Mouse (Mus musculus) hindbrain, embryonic 15.5 days (tissue): ENCODE data around the gene Nemp1. TPM values are rescaled to one million over a fixed set of nuclear protein-coding genes. Genes with fewer than 3 reads are reported as not detected.

ENCODE experiments used
- ATAC-seq: fragments of 200-750 bp; cut with Nextera tagmentation; 2 replicates; pipeline ENCODE4 v1.8.0; 2017; ENCODE audit warnings: low read depth, moderate number of reproducible peaks, moderate TSS enrichment; ENCODE audit not compliant: low FRiP score
- H3K27ac ChIP-seq: fragments of 300-500 bp; sonication (generic); replicated peaks from 2 replicates; pipeline ENCODE4 v1.5.1; 2015; ENCODE audit warnings: mild to moderate bottlenecking, inconsistent platforms
- H3K27me3 ChIP-seq: fragments of 300-500 bp; sonication (generic); 2 replicates; pipeline ENCODE4 v1.6.1; 2015; ENCODE audit warnings: control low read depth, inconsistent platforms
- H3K36me3 ChIP-seq: fragments of 300-500 bp; sonication (generic); 2 replicates; pipeline ENCODE4 v1.6.1; 2015; ENCODE audit warnings: control low read depth, inconsistent platforms
- H3K4me1 ChIP-seq: fragments of 300-500 bp; sonication (generic); replicated peaks from 2 replicates; pipeline ENCODE4 v1.6.1; 2015; ENCODE audit warnings: control low read depth, inconsistent platforms
- H3K4me2 ChIP-seq: fragments of 300-500 bp; sonication (generic); 2 replicates; pipeline ENCODE4 v1.6.1; 2015; ENCODE audit warnings: moderate library complexity, mild to moderate bottlenecking, inconsistent platforms
- H3K4me3 ChIP-seq: fragments of 300-500 bp; sonication (generic); 2 replicates; pipeline ENCODE4 v1.5.1; 2015; ENCODE audit warnings: mild to moderate bottlenecking, inconsistent platforms
- H3K9ac ChIP-seq: fragments of 300-500 bp; sonication (generic); 2 replicates; pipeline ENCODE4 v1.6.1; 2015; ENCODE audit warnings: inconsistent platforms
- H3K9me3 ChIP-seq: fragments of 300-500 bp; sonication (generic); 2 replicates; pipeline ENCODE4 v1.6.1; 2016; ENCODE audit warnings: control low read depth, inconsistent platforms
- WGBS: fragments of 180-500 bp; shearing (Covaris S2); methylation state at CpG from one replicate; pipeline ENCODE4 v1.1.7; 2015; 5-methylcytosine and 5-hydroxymethylcytosine counted together
- polyA plus RNA-seq: library from polyadenylated mRNA; unstranded; fragments of >200 nt; fragmentation: Nextera tagmentation; extraction: Ambion mirVana; gene quantifications from 2 replicates; pipeline ENCODE4 v1.2.1, GENCODE M21; 2015

Gene Nemp1
- polyA plus RNA-seq, 1 experiment from 2014 or later = 3.1 TPM

GRCm38 (mm10) chr10:127679881-127680280 lies 13.2 kb downstream of the Nemp1 start:
- H3K36me3 ChIP-seq = no peaks in the 10 kb centered on the region
- H3K4me2 ChIP-seq = no peak overlapping the region
- H3K27me3 ChIP-seq = no peaks in the 10 kb centered on the region
- H3K27ac ChIP-seq = no peak overlapping the region
- no peak overlapping the region for H3K4me3 ChIP-seq
- H3K4me1 ChIP-seq = peaks cover 11% of the 10 kb centered on the region
- H3K9ac ChIP-seq = no peak overlapping the region
- 96% methylated on average over 3 of the region's 3 CpGs for WGBS
- no peaks in the 10 kb centered on the region for H3K9me3 ChIP-seq
- no peak for ATAC-seq

GRCm38 (mm10) chr10:127682886-127683285 lies 16.2 kb downstream of the Nemp1 start:
- Histone ChIP-seq H3K27ac (no peak overlapping the region), H3K36me3 (no peaks in the 10 kb centered on the region), H3K4me3 (no peak overlapping the region), H3K9me3 (no peaks in the 10 kb centered on the region), H3K27me3 (no peaks in the 10 kb centered on the region), H3K4me2 (no peak overlapping the region), H3K4me1 (peaks cover 5% of the 10 kb centered on the region), H3K9ac (no peak overlapping the region)
- no peak for ATAC-seq
- WGBS = 89% methylated on average over 6 of the region's 6 CpGs

- Histone ChIP-seq H3K9me3 (no peaks in the 10 kb centered on the region), H3K4me1 (no peaks in the 10 kb centered on the region), H3K4me2 (no peak overlapping the region), H3K27ac (no peak overlapping the region), H3K9ac (no peak overlapping the region), H3K36me3 (0 out of 2 replicates have a peak, but pooled peaks cover 4% of the 10 kb centered on the region), H3K4me3 (no peak overlapping the region), H3K27me3 (no peaks in the 10 kb centered on the region)
- 23% methylated on average over 1 of the region's 1 CpGs for WGBS
- ATAC-seq = no peak
Observed at GRCm38 (mm10) chr10:127691053-127691452, 24.4 kb downstream of the Nemp1 start.

- Histone ChIP-seq H3K36me3 (0 out of 2 replicates have a peak, but pooled peaks cover 4% of the 10 kb centered on the region), H3K27ac (no peak overlapping the region), H3K9me3 (no peaks in the 10 kb centered on the region), H3K4me2 (no peak overlapping the region), H3K4me3 (no peak overlapping the region), H3K9ac (no peak overlapping the region), H3K4me1 (no peaks in the 10 kb centered on the region), H3K27me3 (no peaks in the 10 kb centered on the region)
- no peak for ATAC-seq
- 64% methylated on average over 2 of the region's 2 CpGs for WGBS
Observed at GRCm38 (mm10) chr10:127694636-127695035, 27.9 kb downstream of the Nemp1 start.

GRCm38 (mm10) chr10:127695775-127696174 lies 29.1 kb downstream of the Nemp1 start:
- H3K36me3 ChIP-seq = 0 out of 2 replicates have a peak, but pooled peaks cover 4% of the 10 kb centered on the region
- H3K4me3 ChIP-seq = no peak overlapping the region
- H3K27me3 ChIP-seq = no peaks in the 10 kb centered on the region
- WGBS = 96% methylated on average over 7 of the region's 7 CpGs
- H3K9ac ChIP-seq = no peak overlapping the region
- H3K4me1 ChIP-seq = no peaks in the 10 kb centered on the region
- no peaks in the 10 kb centered on the region for H3K9me3 ChIP-seq
- H3K27ac ChIP-seq = no peak overlapping the region
- no peak for ATAC-seq
- no peak overlapping the region for H3K4me2 ChIP-seq

- ATAC-seq = no peak
- H3K4me2 ChIP-seq = no peak overlapping the region
- 93% methylated on average over 7 of the region's 7 CpGs for WGBS
- 0 out of 2 replicates have a peak, but pooled peaks cover 4% of the 10 kb centered on the region for H3K36me3 ChIP-seq
- H3K27ac ChIP-seq = no peak overlapping the region
- H3K27me3 ChIP-seq = no peaks in the 10 kb centered on the region
- no peaks in the 10 kb centered on the region for H3K9me3 ChIP-seq
- H3K9ac ChIP-seq = no peak overlapping the region
- H3K4me1 ChIP-seq = no peaks in the 10 kb centered on the region
- H3K4me3 ChIP-seq = no peak overlapping the region
Observed at GRCm38 (mm10) chr10:127698966-127699365, 32.3 kb downstream of the Nemp1 start.

- H3K4me1 ChIP-seq = no peaks in the 10 kb centered on the region
- H3K36me3 ChIP-seq = no peaks in the 10 kb centered on the region
- no peak overlapping the region for H3K9ac ChIP-seq
- no peaks in the 10 kb centered on the region for H3K27me3 ChIP-seq
- H3K27ac ChIP-seq = no peak overlapping the region
- no peak overlapping the region for H3K4me2 ChIP-seq
- H3K9me3 ChIP-seq = no peaks in the 10 kb centered on the region
- no peak overlapping the region for H3K4me3 ChIP-seq
- WGBS = 51% methylated on average over 4 of the region's 4 CpGs
- no peak for ATAC-seq
Observed at GRCm38 (mm10) chr10:127703299-127703698, 36.6 kb downstream of the Nemp1 start.

- WGBS = 62% methylated on average over 2 of the region's 2 CpGs
- H3K4me1 ChIP-seq = no peaks in the 10 kb centered on the region
- no peak overlapping the region for H3K9ac ChIP-seq
- no peaks in the 10 kb centered on the region for H3K9me3 ChIP-seq
- no peak overlapping the region for H3K4me2 ChIP-seq
- no peak overlapping the region for H3K4me3 ChIP-seq
- H3K27me3 ChIP-seq = no peaks in the 10 kb centered on the region
- H3K36me3 ChIP-seq = no peaks in the 10 kb centered on the region
- H3K27ac ChIP-seq = no peak overlapping the region
- ATAC-seq = no peak
Observed at GRCm38 (mm10) chr10:127704293-127704692, 37.6 kb downstream of the Nemp1 start.

GRCm38 (mm10) chr10:127704766-127705220 lies 38.1 kb downstream of the Nemp1 start, which contains the start of gene Myo1a:
Myo1a (plus strand) TSS chr10:127705170.
- H3K4me2 ChIP-seq = no peak within 1 kb of the TSS
- H3K27ac ChIP-seq = no peak within 1 kb of the TSS
- H3K4me1 ChIP-seq = no peaks in the 10 kb centered on the region
- no peak within 1 kb of the TSS for H3K9ac ChIP-seq
- no peaks in the 10 kb centered on the region for H3K36me3 ChIP-seq
- H3K9me3 ChIP-seq = no peaks in the 10 kb centered on the region
- H3K4me3 ChIP-seq = no peak within 1 kb of the TSS
- H3K27me3 ChIP-seq = no peaks in the 10 kb centered on the region
- WGBS = 70% methylated on average over 2 of the region's 2 CpGs
- no peak for ATAC-seq

- no peaks in the 10 kb centered on the region for H3K36me3 ChIP-seq
- H3K9ac ChIP-seq = no peak overlapping the region
- ATAC-seq = no peak
- WGBS = 91% methylated on average over 4 of the region's 4 CpGs
- H3K9me3 ChIP-seq = no peaks in the 10 kb centered on the region
- no peaks in the 10 kb centered on the region for H3K4me1 ChIP-seq
- H3K4me2 ChIP-seq = no peak overlapping the region
- H3K4me3 ChIP-seq = no peak overlapping the region
- H3K27me3 ChIP-seq = no peaks in the 10 kb centered on the region
- H3K27ac ChIP-seq = no peak overlapping the region
Observed at GRCm38 (mm10) chr10:127705783-127706182, 39.1 kb downstream of the Nemp1 start.

- Histone ChIP-seq H3K27me3 (no peaks in the 10 kb centered on the region), H3K27ac (no peak overlapping the region), H3K9ac (no peak overlapping the region), H3K9me3 (no peaks in the 10 kb centered on the region), H3K4me3 (no peak overlapping the region), H3K4me1 (no peaks in the 10 kb centered on the region), H3K36me3 (no peaks in the 10 kb centered on the region), H3K4me2 (no peak overlapping the region)
- no peak for ATAC-seq
- 86% methylated on average over 7 of the region's 7 CpGs for WGBS
Observed at GRCm38 (mm10) chr10:127707721-127708120, 41.0 kb downstream of the Nemp1 start.

GRCm38 (mm10) chr10:127708850-127709370 lies 42.2 kb downstream of the Nemp1 start:
- no peak for ATAC-seq
- no peaks in the 10 kb centered on the region for H3K27me3 ChIP-seq
- H3K4me3 ChIP-seq = no peak overlapping the region
- H3K27ac ChIP-seq = no peak overlapping the region
- H3K36me3 ChIP-seq = no peaks in the 10 kb centered on the region
- H3K9ac ChIP-seq = no peak overlapping the region
- H3K4me1 ChIP-seq = no peaks in the 10 kb centered on the region
- H3K4me2 ChIP-seq = no peak overlapping the region
- 88% methylated on average over 3 of the region's 3 CpGs for WGBS
- H3K9me3 ChIP-seq = no peaks in the 10 kb centered on the region

- ATAC-seq = no peak
- no peaks in the 10 kb centered on the region for H3K9me3 ChIP-seq
- H3K36me3 ChIP-seq = no peaks in the 10 kb centered on the region
- H3K27ac ChIP-seq = no peak overlapping the region
- H3K4me1 ChIP-seq = no peaks in the 10 kb centered on the region
- no peak overlapping the region for H3K9ac ChIP-seq
- no peaks in the 10 kb centered on the region for H3K27me3 ChIP-seq
- H3K4me3 ChIP-seq = no peak overlapping the region
- 83% methylated on average over 13 of the region's 13 CpGs for WGBS
- no peak overlapping the region for H3K4me2 ChIP-seq
Observed at GRCm38 (mm10) chr10:127710331-127710730, 43.6 kb downstream of the Nemp1 start.
